In genomic region chr6:51379560-51380274, GRCm38 (mm10) we compare ENCODE assay signal across 8 mouse cellular contexts. TPM values are rescaled to one million over a fixed set of nuclear protein-coding genes. Genes with fewer than 3 reads are reported as not detected.
DNase-seq lines count a peak whose midpoint lies in the region; ATAC-seq and TF ChIP-seq lines count a peak whose summit lies in the region.

No protein-coding gene starts in this region.

- H3K4me2 ChIP-seq in embryonic facial prominence, embryonic 14.5 days (ENCODE audit: low read depth, low read length): peak overlapping the region; percentile 66
- peak overlapping the region; percentile 73 for H3K4me2 ChIP-seq in heart, embryonic 15.5 days
- peak overlapping the region; percentile 72 for H3K4me2 ChIP-seq in liver, embryonic 14.5 days (ENCODE audit: low read depth)

- H3K9ac ChIP-seq in embryonic facial prominence, embryonic 14.5 days (ENCODE audit: low read depth, low read length): peak overlapping the region; percentile 79
- H3K9ac ChIP-seq in heart, embryonic 15.5 days: peak overlapping the region; percentile 65
- peak overlapping the region; percentile 38 for H3K9ac ChIP-seq in liver, embryonic 14.5 days (replicated peaks)

- H3K9me3 ChIP-seq in embryonic facial prominence, embryonic 14.5 days (ENCODE audit: control insufficient read depth, low read length): no peaks in the 10 kb centered on the region
- H3K9me3 ChIP-seq in heart, embryonic 15.5 days (replicated peaks): no peaks in the 10 kb centered on the region
- H3K9me3 ChIP-seq in liver, embryonic 14.5 days (ENCODE audit: control insufficient read depth, low read length): no peaks in the 10 kb centered on the region

- H3K36me3 ChIP-seq in embryonic facial prominence, embryonic 14.5 days (ENCODE audit: control insufficient read depth, insufficient read depth, low read length): no peaks in the 10 kb centered on the region
- no peaks in the 10 kb centered on the region for H3K36me3 ChIP-seq in heart, embryonic 15.5 days
- no peaks in the 10 kb centered on the region for H3K36me3 ChIP-seq in liver, embryonic 14.5 days (replicated peaks; ENCODE audit: control insufficient read depth, insufficient read depth, low read depth)

- peak; percentile 26; the same call in 1 of the 2 replicates for TF ChIP-seq POLR2A in bone marrow, adult 2 months (IDR thresholded peaks at IDR 0.05; ENCODE audit: borderline replicate concordance, control insufficient read depth, low read depth, low read length)

- peak; percentile 13 for ATAC-seq in CD4-positive, CD25-positive, alpha-beta regulatory T cell, adult 4 months
- peak; percentile 71 for ATAC-seq in embryonic facial prominence, embryonic 14.5 days (ENCODE audit: low read depth)
- ATAC-seq in heart, embryonic 15.5 days (replicated peaks; ENCODE audit: insufficient number of reproducible peaks, insufficient read depth, low FRiP score, low read depth): peak; percentile 54
- peak; percentile 41; the same call in 1 of the 2 replicates for ATAC-seq in liver, embryonic 14.5 days (ENCODE audit: insufficient read depth)

- TF ChIP-seq EP300 in liver, embryonic 14.5 days (IDR thresholded peaks at IDR 0.05; ENCODE audit: low read depth): no peak

- peak; percentile 76 for DNase-seq in embryonic facial prominence, embryonic 14.5 days (ENCODE audit: low spot score)
- DNase-seq in kidney, postnatal 36 days: peak; percentile 12 to 58
- DNase-seq in liver, embryonic 14.5 days (ENCODE audit: low read depth in 3 of 3, low spot score in 3 of 3): no peak
- peak; percentile 40 for DNase-seq in ovary, adult 18-20 months (ENCODE audit: low spot score)
- peak; percentile 73 to 83 for DNase-seq in thymus, postnatal 36 days

- WGBS in bone marrow, adult 2 months: 3% methylated on average over 36 of the region's 36 CpGs
- 5% methylated on average over 36 of the region's 36 CpGs for WGBS in embryonic facial prominence, embryonic 14.5 days
- 4% methylated on average over 36 of the region's 36 CpGs for WGBS in heart, embryonic 15.5 days
- 4% methylated on average over 35 of the region's 36 CpGs for WGBS in liver, embryonic 14.5 days (ENCODE audit: insufficient replicate concordance)

- peak overlapping the region; percentile 36 for H3K4me3 ChIP-seq in bone marrow, adult 2 months (replicated peaks; ENCODE audit: control insufficient read depth, low read depth, low read length)
- peak overlapping the region; percentile 42 for H3K4me3 ChIP-seq in embryonic facial prominence, embryonic 14.5 days (ENCODE audit: low read depth, low read length)
- peak overlapping the region; percentile 49 for H3K4me3 ChIP-seq in heart, embryonic 15.5 days
- peak overlapping the region; percentile 45 to 83 for H3K4me3 ChIP-seq in liver, embryonic 14.5 days (ENCODE audit: insufficient read depth in 1 of 2, low read depth in 2 of 2, low read length in 2 of 2)

- TF ChIP-seq CTCF in bone marrow, adult 2 months (IDR thresholded peaks at IDR 0.05; ENCODE audit: control insufficient read depth, insufficient read depth, low read length): no peak
- TF ChIP-seq CTCF in liver, embryonic 14.5 days (IDR thresholded peaks at IDR 0.05; ENCODE audit: low read depth): no peak

- H3K27me3 ChIP-seq in embryonic facial prominence, embryonic 14.5 days (replicated peaks; ENCODE audit: control insufficient read depth, insufficient read depth, low read length): no peaks in the 10 kb centered on the region
- H3K27me3 ChIP-seq in heart, embryonic 15.5 days: no peaks in the 10 kb centered on the region
- no peaks in the 10 kb centered on the region for H3K27me3 ChIP-seq in liver, embryonic 14.5 days (ENCODE audit: control insufficient read depth, insufficient read depth, low read length)

- no peaks in the 10 kb centered on the region for H3K4me1 ChIP-seq in bone marrow, adult 2 months (ENCODE audit: control insufficient read depth, insufficient read depth, low read length)
- 0 out of 2 replicates have a peak, but pooled peaks cover 3% of the 10 kb centered on the region for H3K4me1 ChIP-seq in embryonic facial prominence, embryonic 14.5 days (ENCODE audit: control insufficient read depth, insufficient read depth, low read length)
- H3K4me1 ChIP-seq in heart, embryonic 15.5 days (replicated peaks): peaks cover 7% of the 10 kb centered on the region
- H3K4me1 ChIP-seq in liver, embryonic 14.5 days (replicated peaks; ENCODE audit: control insufficient read depth in 2 of 2, insufficient read depth in 2 of 2, low read length in 1 of 2): peaks cover 0 to 6% of the 10 kb centered on the region in 2 experiments; a peak in 2 of 4 replicates

- no peak overlapping the region for H3K27ac ChIP-seq in bone marrow, adult 2 months (ENCODE audit: control insufficient read depth, insufficient read depth, low read depth, low read length, poor library complexity)
- peak overlapping the region; percentile 93 for H3K27ac ChIP-seq in embryonic facial prominence, embryonic 14.5 days (replicated peaks; ENCODE audit: low read depth, low read length)
- H3K27ac ChIP-seq in heart, embryonic 15.5 days: peak overlapping the region; percentile 82
- H3K27ac ChIP-seq in liver, embryonic 14.5 days: no peak overlapping the region

RNA-seq across cellular contexts. Expression of gene Nfe2l3, which starts 52.8 kb away (rescaled TPM):
- polyA plus RNA-seq in CD4-positive, CD25-positive, alpha-beta regulatory T cell, adult 4 months (2017; shearing (Covaris generic)): 1 to 10 TPM in 1 of 2 experiments, under 1 TPM in 1; 0.84 to 1.1 TPM
- not detected in 2 replicates for polyA plus RNA-seq in bone marrow, adult 2 months (2011; ENCODE audit: insufficient read depth, insufficient read length, low replicate concordance, missing spikeins)
- polyA plus RNA-seq in embryonic facial prominence, embryonic 14.5 days (2014; fragmentation: Nextera tagmentation; extraction: Ambion mirVana): 4.0 and 4.1 TPM in 2 replicates
- 1.9 and 3.3 TPM in 2 replicates for polyA plus RNA-seq in heart, embryonic 15.5 days (2015; fragmentation: Nextera tagmentation; extraction: Ambion mirVana)
- 0.11 and 0.13 TPM in 2 replicates for polyA plus RNA-seq in liver, embryonic 14.5 days (2012; rRNA removed)
- polyA plus RNA-seq in liver, embryonic 14.5 days (2014; fragmentation: Nextera tagmentation; extraction: Ambion mirVana): 0.10 and 0.20 TPM in 2 replicates

Comparison
In these comparisons a context has a peak if more than half of its experiments do, and no peak if none do; other contexts are left out.
1. ATAC-seq: peak in every context shown above with its lines; median percentile 71 in embryonic facial prominence, embryonic 14.5 days; 54 in heart, embryonic 15.5 days; 41 in liver, embryonic 14.5 days; 13 in CD4-positive, CD25-positive, alpha-beta regulatory T cell, adult 4 months.
2. H3K27ac ChIP-seq: peak in embryonic facial prominence, embryonic 14.5 days (single experiment) and heart, embryonic 15.5 days (single experiment); none in bone marrow, adult 2 months (single experiment) and liver, embryonic 14.5 days (single experiment).
3. DNase-seq: peak in embryonic facial prominence, embryonic 14.5 days (single experiment), kidney, postnatal 36 days (2 of 2), ovary, adult 18-20 months (single experiment) and thymus, postnatal 36 days (2 of 2); none in liver, embryonic 14.5 days (0 of 3).
4. Peak in every context shown above with its lines, with median percentiles within 50 percentile points of each other: H3K4me3 ChIP-seq, H3K4me2 ChIP-seq and H3K9ac ChIP-seq.